Mouse (Mus musculus): Measurements from ENCODE around the gene Nlk. TPM values are rescaled to one million over a fixed set of nuclear protein-coding genes. Genes with fewer than 3 reads are reported as not detected.
"Not testable (repeated sequence)": the region's sequence is repeated elsewhere in the genome, so short reads cannot be mapped to it uniquely, and the experiment has no call there.

Nlk gene
- total RNA-seq, 2 experiments from 2014 or later = 5.6 to 5.7 TPM

- no peak for DNase-seq
Measured at GRCm38 (mm10) chr11:78681058-78681457, 16.1 kb downstream of the Nlk start.

- no peak for DNase-seq
Measured at GRCm38 (mm10) chr11:78678761-78679160, 18.4 kb downstream of the Nlk start.

- no peak for DNase-seq
Measured at GRCm38 (mm10) chr11:78668647-78669046, 28.5 kb downstream of the Nlk start.

GRCm38 (mm10) chr11:78664853-78665252, 32.3 kb downstream of the Nlk start:
- no peak for DNase-seq

- DNase-seq = no peak
Measured at GRCm38 (mm10) chr11:78663916-78664315, 33.3 kb downstream of the Nlk start.

- no peak for DNase-seq
Measured at GRCm38 (mm10) chr11:78649143-78649542, 48.0 kb downstream of the Nlk start.

- DNase-seq = not testable (repeated sequence)
Measured at GRCm38 (mm10) chr11:78648405-78648804, 48.8 kb downstream of the Nlk start.

GRCm38 (mm10) chr11:78643746-78644145, 53.4 kb downstream of the Nlk start:
- DNase-seq = no peak

- DNase-seq = no peak
Measured at GRCm38 (mm10) chr11:78642151-78642550, 55.0 kb downstream of the Nlk start.

GRCm38 (mm10) chr11:78641088-78641487, 56.1 kb downstream of the Nlk start:
- no peak for DNase-seq

- DNase-seq = no peak
Measured at GRCm38 (mm10) chr11:78632782-78633181, 64.4 kb downstream of the Nlk start.

- DNase-seq = no peak
Measured at GRCm38 (mm10) chr11:78628871-78629270, 68.3 kb downstream of the Nlk start.

GRCm38 (mm10) chr11:78624377-78624776, 72.8 kb downstream of the Nlk start:
- DNase-seq = peak; percentile 21

GRCm38 (mm10) chr11:78621926-78622325, 75.2 kb downstream of the Nlk start:
- DNase-seq = no peak

- DNase-seq = no peak
Measured at GRCm38 (mm10) chr11:78620179-78620578, 77.0 kb downstream of the Nlk start.

- DNase-seq = no peak
Measured at GRCm38 (mm10) chr11:78611273-78611672, 85.9 kb downstream of the Nlk start.

- no peak for DNase-seq
Measured at GRCm38 (mm10) chr11:78609657-78610056, 87.5 kb downstream of the Nlk start.

- DNase-seq = no peak
Measured at GRCm38 (mm10) chr11:78604826-78605225, 92.3 kb downstream of the Nlk start.

GRCm38 (mm10) chr11:78602781-78603180, 94.4 kb downstream of the Nlk start:
- no peak for DNase-seq

- DNase-seq = no peak
Measured at GRCm38 (mm10) chr11:78600926-78601590, 96.1 kb downstream of the Nlk start.

- no peak for DNase-seq
Measured at GRCm38 (mm10) chr11:78600496-78600895, 96.7 kb downstream of the Nlk start.

- DNase-seq = no peak
Measured at GRCm38 (mm10) chr11:78600051-78600450, 97.1 kb downstream of the Nlk start.

GRCm38 (mm10) chr11:78598763-78599415, 98.3 kb downstream of the Nlk start:
- no peak for DNase-seq

- no peak for DNase-seq
Measured at GRCm38 (mm10) chr11:78596750-78597149, 100.4 kb downstream of the Nlk start.
